Mouse (Mus musculus): ENCODE data around the gene Trpc1.

- TF ChIP-seq TAL1 (IDR thresholded peaks at IDR 0.05; ENCODE audit: low read length) = no peak
- no peak for TF ChIP-seq GATA1 (IDR thresholded peaks at IDR 0.05; ENCODE audit: low read length)
Observed at GRCm38 (mm10) chr9:95672331-95672730, 77.8 kb downstream of the Trpc1 start.
